Mouse (Mus musculus): Measurements from ENCODE around the gene Crocc.
A peak's percentile ranks its signal among the peaks of the same experiment; 100 is the strongest.

Gene Crocc

DNA sequence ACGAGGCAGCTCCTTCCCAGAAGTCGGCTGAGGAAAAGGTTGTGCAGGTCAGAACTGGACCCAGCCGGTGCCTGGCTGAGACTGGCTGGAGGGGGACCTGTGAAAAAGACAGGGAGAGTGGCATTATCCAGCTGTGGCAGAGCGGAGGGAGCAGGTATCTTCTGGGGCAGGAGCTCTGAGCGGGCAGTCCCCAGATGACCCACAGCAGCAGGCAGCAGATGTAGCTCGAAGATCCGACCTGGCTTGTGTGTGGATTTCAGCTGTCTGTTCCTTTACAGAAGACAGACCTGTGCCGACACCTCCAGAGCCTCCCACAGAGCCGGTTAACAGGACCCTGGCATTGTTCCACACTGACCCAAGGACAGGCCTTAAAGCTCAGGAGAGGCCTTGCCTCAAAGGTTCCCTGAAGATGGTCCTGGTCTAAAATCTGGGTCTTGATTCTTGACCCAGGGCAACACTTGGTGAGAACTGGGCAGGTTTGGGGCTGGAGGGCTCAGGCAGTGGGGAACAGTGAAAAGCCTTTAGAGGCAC, 7.2 kb upstream of the Crocc start:
- DNase-seq (ENCODE audit: low read depth): no peak

DNA sequence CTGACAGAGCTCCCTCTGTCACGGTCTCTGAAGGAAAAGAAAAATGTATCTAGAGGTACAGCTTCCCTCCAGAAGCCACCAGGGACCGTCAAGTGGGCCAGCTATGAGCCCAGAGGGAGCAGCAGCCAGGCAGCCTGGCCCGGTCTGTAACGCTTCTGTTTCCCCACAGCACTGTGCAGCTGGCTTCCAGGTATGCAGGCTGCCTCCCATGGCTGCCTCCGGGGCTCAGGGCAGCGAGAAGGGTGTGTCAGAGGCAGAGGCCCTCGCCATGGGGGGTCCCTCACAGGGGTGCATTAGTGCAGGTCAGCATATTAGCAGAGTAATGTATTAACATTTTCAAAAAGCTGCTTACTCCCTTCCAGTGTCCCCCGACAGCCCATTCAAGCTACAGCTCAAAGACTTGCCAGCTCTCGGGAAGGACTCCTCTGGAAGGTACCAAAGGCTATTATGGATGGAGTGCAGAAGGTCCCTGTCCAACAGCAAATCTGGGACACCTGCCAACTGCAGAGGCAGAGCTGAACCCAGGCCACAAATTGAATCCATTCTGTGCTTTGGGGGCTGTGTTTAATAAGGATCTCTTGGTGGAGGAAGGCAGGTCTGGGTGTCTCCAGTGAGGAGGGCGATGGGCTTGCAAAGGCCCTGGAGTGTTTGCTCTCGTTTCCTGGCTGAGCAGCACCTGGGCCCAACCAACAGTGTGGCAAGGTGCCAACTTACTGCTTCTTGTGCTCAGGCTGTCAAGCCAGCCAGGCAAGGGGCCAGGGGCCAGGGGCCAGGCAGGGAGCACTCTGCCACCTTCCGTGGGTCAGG, 6.6 kb upstream of the Crocc start:
- no peak for DNase-seq (ENCODE audit: low read depth)

DNA sequence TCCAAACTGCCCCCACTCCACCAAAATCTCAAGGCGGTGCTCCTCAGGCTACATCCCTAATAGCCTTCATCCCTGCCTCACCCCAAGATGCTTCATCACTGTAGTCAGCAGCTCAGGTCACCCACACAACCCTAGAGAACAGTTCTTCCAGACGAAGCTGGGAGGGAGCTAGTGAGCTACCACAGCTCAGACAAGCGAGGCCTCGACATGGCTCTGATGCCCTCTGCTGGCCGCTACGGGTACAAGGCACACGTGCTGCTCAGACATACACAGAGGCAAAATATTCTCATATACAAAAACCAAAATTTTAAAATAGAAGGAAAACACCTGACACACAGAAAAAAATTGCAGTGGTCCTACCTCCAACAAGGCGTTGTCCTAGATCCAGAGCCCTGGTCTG, 4.8 kb upstream of the Crocc start:
- DNase-seq (ENCODE audit: low read depth): peak; percentile 94

DNA sequence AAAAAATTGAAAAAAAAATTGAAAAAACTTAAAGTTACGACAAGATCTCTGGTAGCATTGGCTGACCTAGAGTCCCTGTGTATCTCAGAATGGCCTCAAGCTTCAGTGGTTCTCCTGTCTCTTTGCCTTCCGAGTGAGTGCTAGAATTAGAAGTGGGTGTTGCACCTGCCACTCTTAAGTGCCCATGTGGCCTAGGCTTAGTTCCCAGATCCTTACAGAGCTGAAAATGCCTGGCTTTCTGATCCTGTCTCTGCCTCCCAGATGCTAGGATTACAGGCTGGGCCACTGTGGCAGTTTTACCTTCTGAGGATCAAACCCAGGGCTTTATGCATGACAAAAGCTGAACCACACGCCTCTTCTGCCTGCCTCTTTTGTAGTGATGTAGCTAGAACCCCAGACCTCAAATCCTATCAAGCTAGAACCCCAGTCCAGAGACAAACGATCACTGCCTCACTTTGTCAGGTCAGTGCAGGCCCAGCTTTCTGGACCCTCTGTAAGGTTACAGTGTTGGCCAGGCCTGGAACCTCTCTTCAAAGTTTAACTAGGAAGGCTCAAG, 3.8 kb upstream of the Crocc start:
- DNase-seq (ENCODE audit: low read depth): no peak

DNA sequence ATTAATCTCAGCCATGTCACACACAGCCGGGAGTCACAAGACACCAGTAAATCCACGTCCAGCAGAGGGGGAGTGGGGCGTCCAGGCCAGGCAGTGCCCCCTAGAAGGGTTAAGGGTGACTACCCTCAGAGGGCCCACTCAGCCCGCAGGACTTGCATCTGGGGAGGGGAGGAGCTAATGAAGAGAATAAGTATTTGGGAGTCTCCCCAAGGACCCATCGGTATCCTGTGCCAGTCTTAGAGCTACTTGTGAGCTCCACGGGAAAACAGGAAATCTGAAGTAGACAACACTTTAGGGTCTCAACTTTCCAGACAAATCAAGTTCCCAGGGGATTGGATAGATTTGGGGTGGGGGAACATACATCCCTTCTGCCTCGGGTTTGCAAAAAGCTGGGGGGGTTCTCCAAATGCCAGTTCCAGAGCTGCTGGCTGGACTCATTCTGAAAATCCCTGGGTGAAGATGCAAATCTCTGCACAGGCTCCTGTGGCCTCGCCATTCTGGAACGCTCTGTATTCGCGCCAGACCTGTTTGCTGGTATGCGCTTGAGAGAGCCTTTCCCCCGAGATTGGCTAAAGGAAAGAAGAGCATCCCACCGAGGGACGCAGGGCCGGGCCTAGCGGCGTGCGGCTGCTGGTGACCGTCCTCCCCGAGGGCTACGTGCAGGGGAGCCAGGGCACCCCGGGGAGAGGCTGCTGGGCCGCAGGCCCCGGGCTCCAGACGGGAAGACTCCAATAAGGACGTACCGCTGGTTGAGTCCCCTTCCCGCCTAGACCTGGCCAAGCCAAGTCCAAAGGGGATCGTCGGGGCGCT, 529 bp downstream of the Crocc start:
- DNase-seq (ENCODE audit: low read depth): peak; percentile 24

DNA sequence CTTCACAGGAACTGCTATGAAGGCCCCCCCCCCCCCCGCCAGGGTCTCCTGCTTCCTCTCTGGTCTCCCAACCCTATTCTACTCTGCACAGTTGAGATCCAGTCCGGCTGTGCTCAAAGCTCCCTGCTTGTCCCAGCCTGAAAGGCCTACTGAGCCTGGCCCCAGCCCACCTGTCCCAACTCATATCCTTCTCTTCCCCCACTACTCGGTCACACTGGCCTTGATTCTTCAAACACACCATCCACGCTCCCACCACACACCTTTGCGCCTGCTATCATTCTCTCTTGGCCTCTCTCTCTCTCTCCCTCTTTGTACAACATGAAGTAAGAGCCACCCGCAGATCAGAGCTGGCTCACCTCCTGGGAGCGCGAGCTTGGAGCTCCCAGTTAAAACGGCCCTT, 1.5 kb downstream of the Crocc start:
- no peak for DNase-seq (ENCODE audit: low read depth)

DNA sequence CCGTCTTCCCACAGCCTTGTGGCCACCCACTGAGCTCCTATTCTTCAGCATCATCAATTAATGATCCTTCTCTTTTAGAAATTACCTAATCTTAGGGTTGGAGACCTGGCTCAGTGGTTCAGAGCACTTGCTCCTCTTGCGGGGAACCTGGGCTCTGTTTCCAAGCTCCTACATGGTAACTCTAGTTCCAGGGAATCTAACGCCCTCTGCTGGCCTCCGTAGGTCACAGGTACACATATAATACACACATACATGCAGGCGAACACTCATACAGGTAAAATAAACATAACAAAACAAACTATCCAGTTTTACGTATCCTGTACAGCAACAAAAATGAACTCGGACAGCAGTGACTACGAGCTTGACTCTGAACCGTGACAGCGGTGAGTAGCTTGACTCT, 3.4 kb downstream of the Crocc start:
- DNase-seq (ENCODE audit: low read depth): no peak

DNA sequence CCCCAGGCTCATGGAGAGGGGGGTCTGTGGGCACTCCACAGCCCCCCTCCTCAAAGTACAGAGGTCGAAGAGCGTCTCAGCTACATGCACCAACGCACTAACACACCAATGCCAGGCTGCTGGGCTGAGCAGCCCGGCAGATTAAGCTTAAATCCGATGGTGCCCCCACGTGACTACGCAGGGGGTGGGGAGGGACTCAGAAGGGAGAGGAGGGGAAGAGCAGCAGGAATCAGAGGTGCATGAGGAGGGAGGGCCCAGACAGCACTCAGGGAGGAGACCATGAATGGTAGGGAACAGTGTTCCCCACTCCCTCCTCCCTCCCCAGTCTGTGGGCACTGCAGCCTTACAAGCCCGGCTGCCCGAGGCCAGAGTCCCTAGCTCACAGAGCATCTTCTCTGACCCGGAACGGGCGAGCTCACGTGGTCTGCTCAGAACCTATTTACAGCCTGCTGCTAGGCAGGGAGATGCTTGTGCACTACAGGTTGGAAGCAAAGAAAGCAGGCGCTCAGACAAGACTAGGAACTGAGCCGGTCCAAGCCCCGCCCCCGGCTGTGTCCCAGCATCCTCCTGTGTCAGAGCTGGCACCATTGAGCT, 6.7 kb downstream of the Crocc start:
- no peak for DNase-seq (ENCODE audit: low read depth)

DNA sequence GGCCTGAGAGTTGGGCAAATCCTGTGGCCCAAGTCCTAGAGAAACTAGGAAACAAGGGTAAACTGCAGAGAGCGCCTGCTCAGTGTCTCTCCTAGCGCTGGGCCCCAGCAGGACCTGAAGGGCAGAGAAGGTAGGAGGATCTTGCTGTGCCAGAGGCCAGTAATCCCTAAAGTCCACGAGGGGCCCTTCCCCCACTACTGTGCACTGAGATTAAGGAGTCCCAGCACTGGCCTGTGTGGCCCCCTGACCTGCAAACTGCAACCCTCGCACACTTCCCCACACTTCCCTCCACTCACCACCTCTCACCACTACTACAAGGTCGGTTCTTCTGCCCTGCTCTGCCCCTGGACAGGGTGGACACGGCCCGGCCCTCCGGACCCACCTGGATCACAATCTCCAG, 7.2 kb downstream of the Crocc start:
- no peak for DNase-seq (ENCODE audit: low read depth)

DNA sequence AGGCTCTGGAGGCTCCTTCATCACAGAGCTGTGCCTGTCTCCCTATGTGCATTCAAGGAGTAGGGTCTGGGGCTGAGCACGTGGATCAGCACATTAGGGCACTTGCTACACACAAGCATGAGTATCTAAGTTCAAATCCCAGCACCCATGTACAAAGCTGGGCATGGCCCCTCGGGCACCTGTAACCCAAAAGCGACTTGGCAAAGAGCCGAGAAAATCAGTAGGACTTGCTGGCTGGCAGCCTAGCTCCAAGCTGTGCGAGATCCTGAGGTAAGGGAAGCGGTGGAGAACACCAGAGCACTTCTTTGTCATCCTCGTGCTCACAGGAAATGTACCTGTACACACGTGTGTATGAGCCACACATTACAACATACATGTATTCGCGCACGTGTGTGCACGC, 7.9 kb downstream of the Crocc start:
- no peak for DNase-seq (ENCODE audit: low read depth)

DNA sequence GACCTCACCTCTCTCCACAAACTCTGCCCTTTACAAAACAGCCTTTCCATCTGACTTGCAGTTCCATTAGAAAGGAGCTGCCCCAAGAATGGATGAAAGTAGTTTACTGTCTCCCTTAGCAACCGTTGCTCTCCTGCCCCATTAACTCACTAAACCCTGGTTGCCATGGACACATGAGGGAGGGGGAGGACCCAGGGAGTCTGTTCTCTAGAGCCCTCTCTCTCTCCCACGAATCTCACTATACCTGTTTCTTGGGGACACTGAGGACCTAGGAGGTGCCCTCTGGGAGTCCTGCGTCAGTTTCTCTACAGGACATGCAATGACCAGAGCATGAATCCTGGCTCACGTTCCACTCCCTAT, 10.9 kb downstream of the Crocc start:
- DNase-seq (ENCODE audit: low read depth): no peak

DNA sequence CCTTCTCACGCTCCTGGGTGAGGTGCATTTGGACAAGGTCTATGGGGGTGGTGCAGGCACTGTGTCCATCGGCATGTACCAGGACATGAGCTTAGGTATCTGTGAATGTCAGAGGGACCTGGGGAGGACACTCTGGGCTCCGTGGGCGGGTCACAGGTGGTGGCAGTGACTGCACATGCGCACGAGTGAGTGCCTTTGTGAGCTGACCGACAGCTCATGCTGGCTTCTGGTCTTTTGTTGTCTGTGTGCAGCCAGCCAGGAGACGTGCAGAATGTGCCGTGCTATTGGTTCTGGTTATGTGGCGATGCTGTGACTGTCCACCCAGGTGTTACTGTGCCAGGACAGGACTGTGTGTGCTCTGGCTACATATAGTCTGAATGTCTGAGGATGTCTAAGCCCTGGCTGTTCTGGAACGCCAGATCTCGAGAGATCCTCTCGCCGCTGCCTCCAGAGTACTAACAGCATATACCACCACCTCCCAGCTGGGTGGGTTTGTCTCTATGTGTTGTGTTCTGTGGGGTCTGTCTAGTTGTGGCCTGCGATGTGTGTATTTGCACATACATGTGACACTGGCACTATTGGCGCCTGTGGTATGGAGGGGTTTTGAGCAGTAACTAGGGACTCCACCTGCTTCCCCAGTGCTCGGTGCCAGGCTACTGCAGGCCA, 11.4 kb downstream of the Crocc start:
- no peak for DNase-seq (ENCODE audit: low read depth)

DNA sequence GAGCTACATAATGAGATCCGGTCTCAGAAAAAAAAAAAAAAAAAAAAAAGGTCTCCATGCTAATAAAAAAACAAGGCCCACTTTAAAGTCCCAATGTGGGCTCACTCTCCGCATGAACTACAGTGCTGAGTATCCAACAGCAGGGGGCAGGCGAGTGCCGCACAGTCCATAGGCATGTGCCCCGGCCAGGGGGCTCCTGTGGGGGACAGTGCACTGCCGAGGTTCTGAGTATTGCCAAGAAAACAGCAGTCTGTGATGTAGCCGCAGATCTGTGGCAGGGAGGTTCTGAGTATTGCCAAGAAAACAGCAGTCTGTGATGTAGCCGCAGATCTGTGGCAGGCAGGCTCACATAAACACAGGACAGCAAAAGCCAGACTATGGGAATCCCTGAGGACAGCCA, 15.5 kb downstream of the Crocc start:
- peak; percentile 76 for DNase-seq (ENCODE audit: low read depth)

DNA sequence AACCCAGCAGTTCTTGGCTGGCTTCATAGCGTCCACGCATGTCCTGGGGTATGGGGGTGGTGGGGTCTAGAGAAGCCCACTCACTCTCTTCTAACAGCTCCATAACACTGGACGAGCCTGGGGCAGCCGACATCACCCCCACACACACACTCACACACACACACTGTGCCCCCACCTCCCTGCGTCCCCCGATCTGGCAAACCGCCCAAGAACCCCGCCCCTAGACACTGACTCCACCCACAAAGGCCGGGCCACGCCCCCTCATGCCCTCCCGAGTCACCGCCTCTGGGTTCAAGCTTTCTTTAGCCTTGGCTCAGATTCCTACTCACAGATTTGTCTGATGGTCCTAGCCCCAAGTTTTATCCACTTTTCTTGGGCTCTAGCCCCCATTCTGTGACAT, 19.2 kb downstream of the Crocc start:
- no peak for DNase-seq (ENCODE audit: low read depth)

DNA sequence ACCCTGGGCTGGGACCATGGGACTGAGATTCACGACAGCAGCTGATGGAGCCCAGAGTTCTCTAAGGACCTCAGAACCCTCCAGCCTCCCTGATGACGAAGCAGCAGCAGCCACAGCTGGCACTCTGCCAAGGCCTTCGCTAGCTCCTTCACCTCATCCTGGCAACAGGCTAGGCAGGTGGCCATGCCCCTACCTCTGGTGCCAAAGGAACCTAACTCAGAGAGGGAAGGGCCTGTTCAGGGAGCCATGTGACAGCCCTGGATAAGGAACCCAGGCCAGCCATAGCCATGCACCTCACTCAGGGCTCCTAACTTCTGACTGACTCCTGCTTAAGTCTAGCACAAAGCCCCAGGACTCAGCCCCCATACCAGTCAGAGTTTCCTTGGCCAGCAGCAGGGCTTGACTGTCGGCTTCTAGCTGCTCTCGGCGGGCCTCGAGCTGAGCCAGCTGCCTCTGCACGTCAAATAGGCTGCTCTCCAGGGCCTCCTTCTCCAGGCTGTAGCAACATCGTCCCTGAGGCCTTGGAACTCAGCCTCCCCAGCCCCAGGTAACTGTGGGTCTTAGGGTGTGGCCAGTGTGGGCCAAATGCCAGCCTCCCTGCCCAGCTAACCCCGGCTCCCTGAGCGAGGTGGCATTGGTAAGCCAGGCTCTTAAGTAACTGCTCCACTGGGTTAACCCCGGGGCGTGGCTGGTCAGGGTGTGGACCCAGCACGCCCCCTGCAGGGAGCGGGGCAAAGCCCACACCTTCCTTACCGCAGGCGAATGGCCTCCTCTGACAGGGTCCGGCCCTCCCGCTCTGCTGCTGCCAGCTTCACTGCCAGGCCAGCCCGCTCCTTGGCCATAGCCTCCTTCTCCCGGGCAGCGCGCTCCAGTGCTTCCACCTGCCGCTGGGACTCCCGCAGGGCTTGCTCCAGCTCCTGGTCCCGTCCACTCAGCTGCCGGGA, 26.5 kb downstream of the Crocc start:
- no peak for DNase-seq (ENCODE audit: low read depth)

DNA sequence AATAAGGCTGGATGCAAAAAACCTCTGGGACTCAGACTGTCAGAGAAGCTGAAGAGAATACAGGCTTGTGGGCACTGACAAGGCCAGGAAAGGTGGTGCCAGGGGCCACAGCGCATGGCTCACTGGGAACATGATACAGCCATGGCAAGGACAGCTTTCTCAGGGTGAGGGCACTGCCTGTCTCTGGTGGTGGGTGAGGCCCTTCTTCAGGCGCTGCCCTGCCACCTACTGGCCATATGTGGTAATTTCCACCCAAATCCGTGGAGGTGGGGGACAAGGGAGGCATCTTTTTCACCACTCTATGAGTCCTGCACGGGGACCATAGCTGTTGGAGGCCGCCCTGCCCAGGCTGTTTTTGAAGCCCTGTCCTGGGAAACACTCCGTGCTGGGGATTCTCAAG, 28.6 kb downstream of the Crocc start:
- DNase-seq (ENCODE audit: low read depth): peak; percentile 85

DNA sequence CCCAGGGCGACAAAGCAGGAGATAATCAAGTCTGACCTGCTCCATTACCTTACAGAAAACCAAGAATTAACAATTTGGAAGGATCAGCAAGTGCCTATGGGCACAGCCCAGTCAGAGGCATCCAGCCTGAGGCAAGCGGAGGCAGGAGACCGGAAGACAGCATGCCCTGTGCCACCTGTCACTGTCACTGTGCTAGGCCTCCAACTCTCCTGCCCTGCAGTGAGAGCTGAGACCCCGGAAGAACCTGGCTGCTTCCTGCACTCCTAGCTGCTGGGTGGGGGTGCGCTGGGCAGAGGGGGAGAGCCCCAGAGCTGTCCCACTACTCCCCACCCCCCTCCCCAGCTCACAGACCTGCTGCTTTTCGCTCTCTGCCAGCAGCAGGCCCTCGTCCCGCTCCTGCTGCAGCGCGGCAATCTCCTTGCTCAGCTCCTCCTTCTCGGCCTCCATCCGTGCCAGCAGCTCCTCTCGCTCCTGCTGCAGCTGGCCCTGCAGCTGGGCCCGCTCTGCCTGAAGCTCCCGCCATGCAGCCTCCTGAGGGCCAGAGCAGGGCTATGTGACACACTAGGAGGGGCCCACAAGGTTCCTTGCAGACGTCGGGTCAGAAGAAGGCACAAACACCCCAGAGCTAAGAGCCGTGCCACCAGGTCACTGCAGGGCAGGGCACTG, 29.7 kb downstream of the Crocc start:
- DNase-seq (ENCODE audit: low read depth): no peak

DNA sequence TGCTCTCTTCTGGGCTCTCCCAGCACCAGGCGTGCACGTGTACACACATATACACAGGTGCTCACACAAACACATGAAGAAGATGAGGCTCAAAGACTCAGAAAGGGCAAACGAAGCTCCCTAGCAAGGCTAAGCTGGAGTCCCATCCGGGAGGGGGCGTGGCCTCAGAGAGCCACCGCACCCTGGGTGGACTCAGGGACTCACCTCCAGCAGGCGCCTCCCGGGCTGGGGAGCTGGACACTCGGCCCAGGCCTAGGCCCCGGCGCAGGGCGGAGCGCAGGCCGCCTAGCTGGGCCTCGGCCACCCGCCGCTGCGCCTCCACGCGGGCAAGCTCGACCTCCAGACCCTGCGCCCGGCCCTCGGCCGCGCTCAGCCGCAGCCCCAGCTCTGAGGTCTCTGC, 35.4 kb downstream of the Crocc start:
- no peak for DNase-seq (ENCODE audit: low read depth)

DNA sequence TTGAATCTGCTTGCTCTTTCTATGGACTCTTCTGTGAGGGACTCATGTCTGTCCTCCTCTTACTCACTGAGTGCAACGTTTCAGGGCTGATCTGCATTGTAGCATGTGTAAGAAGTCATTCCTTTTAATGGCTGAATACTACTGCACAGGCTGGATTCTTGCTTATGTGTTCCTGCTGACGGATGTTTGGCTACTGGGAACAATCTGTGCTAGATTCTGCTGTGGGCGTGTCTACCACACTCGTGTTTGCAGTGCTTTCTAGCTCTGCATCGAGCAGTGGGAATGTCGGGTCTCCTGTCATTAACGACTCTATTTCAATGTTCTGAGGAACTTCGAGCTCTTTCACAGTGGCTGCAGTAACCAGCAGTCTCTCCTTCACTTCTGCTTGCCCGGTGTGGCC, 36.3 kb downstream of the Crocc start:
- DNase-seq (ENCODE audit: low read depth): no peak

DNA sequence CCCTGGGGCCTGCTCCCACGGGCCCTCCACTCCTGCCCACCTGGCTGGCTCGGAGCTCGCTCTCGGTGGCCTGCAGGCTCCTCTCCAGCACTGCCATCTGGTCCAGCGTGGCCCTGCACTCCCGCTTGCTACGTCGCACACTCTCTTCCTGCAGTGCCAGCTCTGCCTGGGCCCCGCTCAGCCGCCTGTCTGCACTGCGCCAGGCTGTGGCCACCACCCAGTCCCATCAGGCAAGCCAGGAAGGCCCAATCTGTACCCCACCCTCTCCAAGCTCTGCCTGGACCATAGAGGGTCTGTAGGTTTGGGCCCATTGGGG, 38.8 kb downstream of the Crocc start:
- DNase-seq (ENCODE audit: low read depth): no peak

All from naive thymus-derived CD4-positive, alpha-beta T cell, adult 2 months (primary cell).